Mouse (Mus musculus): ENCODE data around the gene Gm26741.

GRCm38 (mm10) chr10:52309196-52309595, 49.4 kb upstream of the Gm26741 start:
- TF ChIP-seq POLR2A (IDR thresholded peaks at IDR 0.05; ENCODE audit: insufficient read length, low read depth) (no peak), CEBPB (IDR thresholded peaks at IDR 0.05; ENCODE audit: insufficient read depth, poor library complexity, severe bottlenecking) (no peak), REST (IDR thresholded peaks at IDR 0.05; ENCODE audit: insufficient read depth, insufficient read length) (no peak), TCF12 (IDR thresholded peaks at IDR 0.05; ENCODE audit: insufficient read depth, poor library complexity, severe bottlenecking) (no peak), TCF3 (IDR thresholded peaks at IDR 0.05; ENCODE audit: insufficient read length, low read depth) (no peak), MYOG (IDR thresholded peaks at IDR 0.05; ENCODE audit: control insufficient read depth in 1 of 3, insufficient read depth in 1 of 3, insufficient read length in 2 of 3, low read depth in 2 of 3) (no peak), E2F4 (IDR thresholded peaks at IDR 0.05; ENCODE audit: insufficient read depth) (no peak), USF1 (IDR thresholded peaks at IDR 0.05; ENCODE audit: low read depth) (no peak), MAX (IDR thresholded peaks at IDR 0.05; ENCODE audit: low read depth) (no peak), POLR2AphosphoS2 (IDR thresholded peaks at IDR 0.05; ENCODE audit: insufficient read length, low read depth) (no peak)
